Mouse (Mus musculus) ES-E14 (cell line): ENCODE results near the gene Sprr2i. TPM values are rescaled to one million over a fixed set of nuclear protein-coding genes. Genes with fewer than 3 reads are reported as not detected.

Experiments
- DNase-seq: peaks from one replicate; pipeline ENCODE4 v3.0.0-alpha.2; 2013; ENCODE audit warnings: low read depth, low spot score
- H3K27ac ChIP-seq: 2 replicates; pipeline ENCODE4 v1.5.1; 2012; ENCODE audit warnings: low read depth, mild to moderate bottlenecking, low read length, moderate library complexity, mixed read lengths; ENCODE audit not compliant: poor library complexity, insufficient read depth, severe bottlenecking
- H3K36me3 ChIP-seq: 2 replicates; pipeline ENCODE4 v1.6.1; 2012; ENCODE audit warnings: mild to moderate bottlenecking, low read length, moderate library complexity, mixed read lengths; ENCODE audit not compliant: control insufficient read depth, poor library complexity, insufficient read depth, severe bottlenecking
- H3K4me1 ChIP-seq, 2 experiments: fragments of 150-350 bp in 1 of 2; sonication (generic) in 1 of 2; 2 replicates each; pipeline ENCODE4 v1.6.1; 2012; ENCODE audit warnings: low read length in 2 of 2, mild to moderate bottlenecking in 1 of 2, mixed read lengths in 1 of 2; ENCODE audit not compliant: control insufficient read depth in 2 of 2, insufficient read depth in 2 of 2, poor library complexity in 1 of 2
- H3K4me3 ChIP-seq, 2 experiments: fragments of 150-350 bp in 1 of 2; sonication (generic) in 1 of 2; 2 replicates each; pipeline ENCODE4 v1.5.1; 2012; ENCODE audit warnings: low read length in 2 of 2, low read depth in 1 of 2, mild to moderate bottlenecking in 1 of 2, mixed read lengths in 1 of 2; ENCODE audit not compliant: insufficient read depth in 1 of 2, poor library complexity in 1 of 2, severe bottlenecking in 1 of 2
- H3K9ac ChIP-seq: 2 replicates; pipeline ENCODE4 v1.6.1; 2012; ENCODE audit warnings: low read depth, mild to moderate bottlenecking, low read length, mixed read lengths; ENCODE audit not compliant: poor library complexity, insufficient read depth, severe bottlenecking
- H3K9me3 ChIP-seq: fragments of 150-350 bp; sonication (generic); 2 replicates; pipeline ENCODE4 v1.6.1; 2012; ENCODE audit warnings: low read depth, mild to moderate bottlenecking, low read length; ENCODE audit not compliant: control insufficient read depth, insufficient read depth
- CHD2 ChIP-seq: IDR thresholded peaks from 2 replicates; pipeline ENCODE4 v1.6.1; 2014; ENCODE audit warnings: mild to moderate bottlenecking, low read depth, low read length, inconsistent platforms
- HCFC1 ChIP-seq: IDR thresholded peaks from 2 replicates; pipeline ENCODE4 v1.6.1; 2012; ENCODE audit warnings: low read length, inconsistent platforms, borderline replicate concordance; ENCODE audit not compliant: insufficient read depth
- MAFK ChIP-seq: IDR thresholded peaks from 2 replicates; pipeline ENCODE4 v1.6.1; 2014; ENCODE audit warnings: mild to moderate bottlenecking, low read depth, low read length, inconsistent platforms; ENCODE audit not compliant: insufficient read depth
- ZC3H11A ChIP-seq: IDR thresholded peaks from 2 replicates; pipeline ENCODE4 v1.6.1; 2012; ENCODE audit warnings: low read depth, mild to moderate bottlenecking, inconsistent platforms, low read length, borderline replicate concordance
- ZNF384 ChIP-seq: IDR thresholded peaks from 2 replicates; pipeline ENCODE4 v1.6.1; 2012; ENCODE audit warnings: low read depth, low read length, inconsistent platforms
- in situ Hi-C, 2 experiments: fragments of 600-800 bp; cut with MboI; formaldehyde crosslinking; loops; one replicate each; pipeline ENCODE4 v1.15.1; 2025; ENCODE audit warnings: low sequenced_read_pairs in 2 of 2, inconsistent platforms in 1 of 2; ENCODE audit not compliant: unreplicated experiment in 2 of 2
- total RNA-seq: library from RNA; depleted of rRNA; stranded (reverse); fragments of 300-350 nt; gene quantifications from 2 replicates; pipeline ENCODE4 v1.2.3, GENCODE M21; 2012; rRNA removed

The Sprr2i gene
- total RNA-seq, result not detected in 2 replicates

- Histone ChIP-seq H3K27ac (no peak within 1 kb of the TSS), H3K9ac (no peak within 1 kb of the TSS), H3K9me3 (no peaks in the 10 kb centered on the region), H3K4me3 (no peak within 1 kb of the TSS), H3K36me3 (no peaks in the 10 kb centered on the region), H3K4me1 (no peaks in the 10 kb centered on the region)
- in situ Hi-C loops, result no loop called here
- no peak for DNase-seq
- TF ChIP-seq HCFC1 (no peak), MAFK (no peak), ZNF384 (no peak), CHD2 (no peak), ZC3H11A (no peak)
Measured at GRCm38 (mm10) chr3:92407691-92408090, at the start of gene Sprr2i. TSS of gene Sprr2i (plus strand) at chr3:92407991.

GRCm38 (mm10) chr3:92361619-92362018 is 46.2 kb upstream of the Sprr2i start:
- Histone ChIP-seq H3K4me1 (no peaks in the 10 kb centered on the region), H3K27ac (no peak overlapping the region), H3K36me3 (no peaks in the 10 kb centered on the region), H3K4me3 (no peak overlapping the region), H3K9ac (no peak overlapping the region), H3K9me3 (no peaks in the 10 kb centered on the region)
- TF ChIP-seq CHD2 (no peak), ZNF384 (no peak), ZC3H11A (no peak), HCFC1 (no peak), MAFK (no peak)
- in situ Hi-C loops, result no loop called here
- no peak for DNase-seq

GRCm38 (mm10) chr3:92364887-92365286 is 42.9 kb upstream of the Sprr2i start, which contains the start of gene Sprr2f:
TSS of gene Sprr2f (plus strand) at chr3:92365187.
- no peak for DNase-seq
- Histone ChIP-seq H3K27ac (no peak within 1 kb of the TSS), H3K9ac (no peak within 1 kb of the TSS), H3K4me1 (no peaks in the 10 kb centered on the region), H3K36me3 (no peaks in the 10 kb centered on the region), H3K4me3 (no peak within 1 kb of the TSS), H3K9me3 (no peaks in the 10 kb centered on the region)
- TF ChIP-seq ZNF384 (no peak), CHD2 (no peak), MAFK (no peak), HCFC1 (no peak), ZC3H11A (no peak)
- in situ Hi-C loops, result no loop called here

GRCm38 (mm10) chr3:92373613-92374012 is 34.2 kb upstream of the Sprr2i start:
- DNase-seq, result no peak
- Histone ChIP-seq H3K4me1 (no peaks in the 10 kb centered on the region), H3K4me3 (no peak overlapping the region), H3K36me3 (no peaks in the 10 kb centered on the region), H3K9me3 (no peaks in the 10 kb centered on the region), H3K9ac (no peak overlapping the region), H3K27ac (no peak overlapping the region)
- in situ Hi-C loops, result no loop called here
- no peak for TF ChIP-seq MAFK
- TF ChIP-seq ZC3H11A, result no peak
- TF ChIP-seq ZNF384, result no peak
- TF ChIP-seq CHD2, result no peak
- TF ChIP-seq HCFC1, result no peak

- no peaks in the 10 kb centered on the region for H3K36me3 ChIP-seq
- TF ChIP-seq ZNF384, result no peak
- TF ChIP-seq MAFK, result no peak
- no peak for TF ChIP-seq CHD2
- TF ChIP-seq ZC3H11A, result no peak
- no peak for TF ChIP-seq HCFC1
- H3K9ac ChIP-seq, result no peak within 1 kb of the TSS
- no peaks in the 10 kb centered on the region for H3K9me3 ChIP-seq
- no peak within 1 kb of the TSS for H3K4me3 ChIP-seq
- DNase-seq, result no peak
- no peak within 1 kb of the TSS for H3K27ac ChIP-seq
- no peaks in the 10 kb centered on the region for H3K4me1 ChIP-seq
- in situ Hi-C loops, result no loop called here
Measured at GRCm38 (mm10) chr3:92385385-92385784, 22.4 kb upstream of the Sprr2i start, which contains the start of gene Sprr2h. TSS of gene Sprr2h (plus strand) at chr3:92385685.
